Mouse (Mus musculus): ENCODE data around the gene Auts2.

The Auts2 gene

DNA sequence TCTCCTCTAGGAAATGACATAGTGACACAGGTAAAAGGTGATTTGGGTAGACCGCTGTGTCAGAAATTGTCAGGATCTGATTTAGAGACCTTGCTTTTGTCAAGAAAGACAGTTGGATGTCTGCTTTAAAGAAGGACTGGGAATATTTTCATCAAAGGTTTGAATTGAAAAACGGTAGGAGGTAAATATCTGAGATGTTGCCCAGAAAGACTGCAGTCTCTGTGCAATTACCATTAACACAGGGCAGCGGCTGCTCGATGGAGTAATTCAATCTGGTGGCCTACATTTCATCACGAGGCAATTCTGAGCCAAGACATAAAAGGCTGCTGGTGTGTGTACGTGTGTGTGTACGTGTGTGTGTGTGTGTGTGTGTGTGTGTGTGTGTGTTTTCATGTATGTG lies 529.8 kb downstream of the Auts2 start:
- no peak for DNase-seq (ENCODE audit: low spot score in 2 of 2)

GRCm38 (mm10) chr5:132011795-132012194 lies 531.3 kb downstream of the Auts2 start:
- DNase-seq (ENCODE audit: low spot score in 2 of 2): no peak

DNA sequence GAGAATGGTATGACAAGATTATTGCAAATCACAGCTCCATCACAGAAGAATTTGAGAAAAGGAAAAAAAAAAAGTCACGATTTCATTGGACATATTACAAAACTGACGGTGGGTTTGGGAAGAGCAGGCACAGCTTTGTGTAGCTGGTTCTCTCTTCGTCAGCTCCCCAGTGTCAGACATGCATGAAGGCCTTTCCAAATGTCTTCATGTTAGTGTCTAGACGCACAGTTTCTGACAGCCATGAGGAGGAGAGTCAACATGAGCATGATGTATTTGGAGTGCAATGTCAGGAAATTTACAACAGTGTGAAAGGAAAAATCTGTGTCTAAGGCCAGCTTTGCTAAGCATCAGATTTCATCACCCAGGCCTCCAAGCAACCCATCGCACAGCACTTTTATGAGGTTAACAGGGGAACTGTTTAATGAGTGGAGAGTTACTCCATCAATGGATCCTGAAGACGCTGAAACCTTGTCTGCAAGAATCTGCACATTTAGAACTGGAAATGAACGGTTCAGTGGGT lies 534.4 kb downstream of the Auts2 start:
- DNase-seq (ENCODE audit: low spot score in 2 of 2): no peak

DNA sequence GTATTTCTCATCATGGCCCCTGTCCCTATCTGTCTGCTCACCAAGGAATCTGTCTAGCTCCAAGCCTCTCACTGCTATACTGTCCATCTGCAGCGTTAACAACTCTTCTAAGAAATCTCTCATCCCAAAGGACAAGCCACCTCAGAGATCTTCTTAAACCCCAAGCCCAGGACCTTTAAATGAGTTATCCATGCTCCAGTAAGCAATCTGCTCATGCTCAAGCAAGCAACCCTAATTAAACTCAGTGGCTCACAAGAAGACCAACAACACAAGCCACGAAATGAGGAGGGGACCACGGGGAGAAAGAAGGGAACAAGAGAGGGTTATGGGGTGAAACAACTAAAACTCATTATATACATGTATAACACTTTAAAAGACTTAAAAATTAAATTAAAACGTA lies 535.2 kb downstream of the Auts2 start:
- no peak for DNase-seq (ENCODE audit: low spot score in 2 of 2)

DNA sequence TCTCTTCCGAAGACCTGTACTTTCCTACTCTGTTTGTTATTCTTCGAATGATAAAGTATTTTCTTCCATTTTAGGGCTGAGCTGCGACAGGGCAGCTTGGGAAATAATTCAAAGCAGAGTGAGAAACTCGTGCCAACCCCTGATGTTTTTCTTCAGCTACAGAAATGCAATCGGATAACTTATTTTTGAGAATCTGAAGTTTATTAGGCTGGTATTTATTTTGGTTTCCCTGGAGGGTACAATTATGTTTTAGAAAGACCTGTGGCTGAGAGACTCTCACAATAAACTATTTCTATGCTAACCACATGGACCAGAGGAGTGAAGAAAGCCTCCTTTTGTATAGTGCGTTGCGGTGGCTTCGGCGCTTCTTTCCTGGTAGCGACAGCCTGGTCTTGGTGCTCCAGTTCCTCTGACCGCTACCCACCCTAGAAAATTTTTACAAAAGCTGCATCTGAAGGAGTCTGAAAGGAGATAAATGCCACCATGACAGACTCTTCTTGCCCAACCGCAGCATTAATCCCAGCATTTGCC lies 550.4 kb downstream of the Auts2 start:
- no peak for DNase-seq (ENCODE audit: low spot score in 2 of 2)

DNA sequence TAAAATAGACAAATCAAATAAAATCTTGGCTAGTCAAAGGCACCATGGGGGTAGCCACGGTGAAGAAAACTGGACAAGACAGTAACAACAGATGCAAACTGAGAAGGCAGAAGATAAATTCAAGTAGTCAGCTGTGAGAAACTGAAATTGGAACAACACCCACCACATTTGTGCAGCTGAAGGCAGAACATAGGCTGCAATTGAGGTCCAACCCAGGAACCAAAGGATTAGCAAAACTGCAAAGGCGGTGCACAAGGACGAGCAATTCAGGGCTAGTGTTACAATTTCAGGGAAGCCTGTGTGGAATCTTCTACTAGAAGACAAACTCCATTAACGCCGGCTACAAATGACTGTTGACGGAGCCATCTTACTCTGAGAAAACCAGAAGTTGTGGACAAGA lies 550.9 kb downstream of the Auts2 start:
- DNase-seq (ENCODE audit: low spot score in 2 of 2): no peak

GRCm38 (mm10) chr5:131990532-131990931 lies 552.6 kb downstream of the Auts2 start:
- DNase-seq (ENCODE audit: low spot score in 2 of 2): no peak

GRCm38 (mm10) chr5:131981451-131981850 lies 561.7 kb downstream of the Auts2 start:
- no peak for DNase-seq (ENCODE audit: low spot score in 2 of 2)

GRCm38 (mm10) chr5:131978939-131979338 lies 564.2 kb downstream of the Auts2 start:
- no peak for DNase-seq (ENCODE audit: low spot score in 2 of 2)

GRCm38 (mm10) chr5:131977497-131977896 lies 565.6 kb downstream of the Auts2 start:
- no peak for DNase-seq (ENCODE audit: low spot score in 2 of 2)

- no peak for DNase-seq (ENCODE audit: low spot score in 2 of 2)
These were observed 571.2 kb downstream of the Auts2 start for GRCm38 (mm10) chr5:131971901-131972300.

GRCm38 (mm10) chr5:131965499-131965898 lies 577.6 kb downstream of the Auts2 start:
- no peak for DNase-seq (ENCODE audit: low spot score in 2 of 2)

- no peak for DNase-seq (ENCODE audit: low spot score in 2 of 2)
These were observed 579.6 kb downstream of the Auts2 start for GRCm38 (mm10) chr5:131963565-131963964.

DNA sequence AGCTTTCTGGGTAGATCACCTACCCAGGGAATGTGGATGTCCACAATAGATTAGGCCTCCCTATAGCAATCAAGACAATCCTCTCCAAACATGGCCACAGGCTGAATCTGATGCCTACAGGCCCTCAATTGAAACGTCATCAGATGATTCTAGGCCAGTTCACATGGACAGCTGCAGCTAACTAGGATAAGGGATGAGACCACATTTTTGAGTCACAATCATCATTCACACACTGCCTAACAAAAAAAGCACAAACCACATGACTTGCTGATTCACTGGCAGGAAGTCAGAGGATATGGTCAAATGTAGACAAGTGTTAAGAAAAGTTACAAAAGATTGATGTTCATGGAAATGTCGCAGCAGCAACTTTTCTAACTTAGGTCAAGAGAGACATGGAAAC lies 581.3 kb downstream of the Auts2 start:
- no peak for DNase-seq (ENCODE audit: low spot score in 2 of 2)

DNA sequence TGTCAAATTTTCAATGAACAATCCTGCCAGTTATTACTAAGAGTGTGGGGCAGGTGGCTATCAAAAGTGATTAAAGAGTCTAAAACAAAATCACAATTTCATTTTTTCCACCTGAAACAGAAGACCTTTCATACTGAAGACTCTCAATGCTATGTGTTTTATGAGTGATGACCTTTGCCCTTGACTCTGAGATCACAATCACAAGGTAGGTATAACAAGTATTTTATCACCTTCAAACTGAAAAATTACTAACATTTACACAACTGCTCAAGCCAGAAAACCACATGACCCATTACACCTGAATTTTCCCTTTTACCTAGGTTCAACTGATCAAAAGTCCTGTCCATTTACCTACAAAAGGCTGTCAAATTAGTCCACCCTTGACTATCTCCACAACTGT lies 582.7 kb downstream of the Auts2 start:
- DNase-seq (ENCODE audit: low spot score in 2 of 2): no peak

DNA sequence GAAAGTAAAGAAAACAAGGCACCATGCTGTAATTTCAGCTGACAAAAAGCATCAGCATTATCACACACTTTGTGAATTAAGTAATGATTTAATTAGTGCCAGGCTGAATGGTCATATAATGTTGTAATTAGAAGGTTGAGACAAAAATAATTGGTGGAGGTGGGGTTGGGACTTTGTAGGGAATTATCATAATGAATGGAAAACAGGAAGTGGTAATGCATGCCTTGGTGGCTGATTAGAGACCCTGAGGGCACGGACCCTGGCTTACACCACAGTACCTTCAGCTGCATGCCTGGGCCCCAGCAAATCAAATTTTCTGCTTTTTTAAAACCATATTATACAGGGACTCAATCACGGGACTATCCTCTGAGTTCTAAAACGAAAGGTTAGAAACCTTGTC lies 586.1 kb downstream of the Auts2 start:
- DNase-seq (ENCODE audit: low spot score in 2 of 2): no peak

- no peak for DNase-seq (ENCODE audit: low spot score in 2 of 2)
These were observed 587.1 kb downstream of the Auts2 start for GRCm38 (mm10) chr5:131956090-131956489.

GRCm38 (mm10) chr5:131955227-131956016 lies 587.7 kb downstream of the Auts2 start:
- no peak for DNase-seq (ENCODE audit: low spot score in 2 of 2)

DNA sequence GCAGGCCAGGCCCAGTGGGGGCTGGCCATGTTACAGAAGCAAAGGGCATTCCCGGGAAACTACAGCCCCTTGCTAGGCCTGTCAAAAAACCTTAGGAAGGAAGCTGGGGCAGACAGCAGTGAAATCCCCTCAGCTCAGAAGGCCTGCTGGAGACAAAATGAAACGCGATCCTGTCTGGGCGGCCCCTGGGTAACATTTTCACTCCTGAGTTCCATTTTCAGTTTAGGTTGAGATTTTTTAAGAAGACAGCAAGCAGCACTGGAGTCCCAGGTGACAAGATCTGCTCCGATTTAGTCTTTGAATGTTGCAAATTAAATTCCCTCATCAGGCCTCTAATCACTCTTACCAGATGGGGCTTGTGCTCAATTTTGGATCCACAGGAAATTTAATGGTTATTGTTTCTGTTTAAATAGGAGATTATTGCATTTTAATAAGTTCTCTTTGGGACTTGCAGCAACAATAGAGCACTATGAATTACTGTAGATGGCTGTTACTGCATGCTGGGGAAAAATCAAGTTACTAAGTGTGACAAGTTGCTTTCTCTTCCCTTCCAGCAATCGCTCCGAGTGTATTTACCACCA lies 594.5 kb downstream of the Auts2 start:
- DNase-seq (ENCODE audit: low spot score in 2 of 2): no peak

DNA sequence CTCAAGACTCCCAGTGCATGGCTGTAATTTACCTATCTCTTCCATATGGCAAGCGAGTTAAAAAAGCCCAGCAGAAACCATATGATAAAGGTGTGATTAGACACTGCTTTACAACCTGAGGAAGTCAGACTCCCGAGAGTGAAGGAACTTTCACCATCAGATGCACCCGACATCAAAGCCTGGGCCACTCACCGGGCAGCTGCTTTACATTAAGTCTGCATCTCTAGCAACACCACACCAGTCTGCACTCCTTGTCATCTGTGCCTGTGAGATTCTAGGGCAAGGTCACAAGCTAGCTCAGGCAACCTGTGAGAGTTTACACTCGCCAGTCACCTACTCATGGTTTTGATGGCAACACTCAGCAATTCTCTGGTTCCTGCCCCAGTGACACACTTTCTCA lies 596.3 kb downstream of the Auts2 start:
- no peak for DNase-seq (ENCODE audit: low spot score in 2 of 2)

- DNase-seq (ENCODE audit: low spot score in 2 of 2): no peak
These were observed 598.4 kb downstream of the Auts2 start for GRCm38 (mm10) chr5:131944761-131945160.

GRCm38 (mm10) chr5:131928696-131929095 lies 614.4 kb downstream of the Auts2 start:
- no peak for DNase-seq (ENCODE audit: low spot score in 2 of 2)

DNA sequence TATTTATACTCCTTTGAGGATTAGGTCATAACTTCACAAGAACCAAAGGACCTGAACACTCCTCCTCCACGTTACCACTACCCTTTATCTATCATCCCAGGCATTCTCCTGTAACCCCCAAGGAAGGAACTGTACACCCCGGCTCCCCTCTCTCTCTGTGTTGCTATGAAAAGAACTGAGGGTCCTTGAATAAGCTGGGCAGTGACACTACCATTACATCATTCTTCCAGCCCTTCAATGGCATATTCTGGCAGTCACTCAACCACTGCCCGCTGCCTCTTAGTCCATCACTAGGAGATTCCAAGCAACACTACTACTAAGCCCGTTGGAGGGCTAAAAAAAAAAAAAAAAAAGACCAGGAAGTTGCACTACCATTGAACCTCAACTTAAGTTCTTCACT lies 620.4 kb downstream of the Auts2 start:
- no peak for DNase-seq (ENCODE audit: low spot score in 2 of 2)

All from frontal cortex, postnatal 14 days (tissue).